Mouse (Mus musculus) heart, embryonic 13.5 days (tissue): Measurements from ENCODE around the gene Phxr2. TPM values are rescaled to one million over a fixed set of nuclear protein-coding genes. Genes with fewer than 3 reads are reported as not detected.
"Not testable (repeated sequence)": the region's sequence is repeated elsewhere in the genome, so short reads cannot be mapped to it uniquely, and the experiment has no call there.

Source experiments
- ATAC-seq: fragments of 200-750 bp; cut with Nextera tagmentation; 2 replicates; pipeline ENCODE4 v1.8.0; 2017; ENCODE audit warnings: moderate TSS enrichment; ENCODE audit not compliant: insufficient number of reproducible peaks, low FRiP score, low TSS enrichment; ENCODE audit errors: extremely low read depth
- H3K27ac ChIP-seq: fragments of 300-500 bp; sonication (generic); replicated peaks from 2 replicates; pipeline ENCODE4 v1.5.1; 2015; ENCODE audit warnings: moderate library complexity, mild to moderate bottlenecking, inconsistent platforms
- H3K27me3 ChIP-seq: fragments of 300-500 bp; sonication (generic); replicated peaks from 2 replicates; pipeline ENCODE4 v1.6.1; 2015; ENCODE audit warnings: mild to moderate bottlenecking, inconsistent platforms
- H3K36me3 ChIP-seq: fragments of 300-500 bp; sonication (generic); 2 replicates; pipeline ENCODE4 v1.6.1; 2015; ENCODE audit warnings: mild to moderate bottlenecking, inconsistent platforms
- H3K4me1 ChIP-seq: fragments of 300-500 bp; sonication (generic); 2 replicates; pipeline ENCODE4 v1.6.1; 2015; ENCODE audit warnings: inconsistent platforms
- H3K4me2 ChIP-seq: fragments of 300-500 bp; sonication (generic); 2 replicates; pipeline ENCODE4 v1.6.1; 2015; ENCODE audit warnings: inconsistent platforms, mild to moderate bottlenecking, moderate library complexity
- H3K4me3 ChIP-seq: fragments of 300-500 bp; sonication (generic); 2 replicates; pipeline ENCODE4 v1.5.1; 2015; ENCODE audit warnings: moderate library complexity, mild to moderate bottlenecking, inconsistent platforms
- H3K9ac ChIP-seq: fragments of 300-500 bp; sonication (generic); 2 replicates; pipeline ENCODE4 v1.6.1; 2015; ENCODE audit warnings: inconsistent platforms, mild to moderate bottlenecking, moderate library complexity
- H3K9me3 ChIP-seq: fragments of 300-500 bp; sonication (generic); 2 replicates; pipeline ENCODE4 v1.6.1; 2016; ENCODE audit warnings: inconsistent platforms
- WGBS: fragments of 180-500 bp; shearing (Covaris S2); methylation state at CpG from one replicate; pipeline ENCODE4 v1.1.7; 2015; ENCODE audit warnings: mixed read lengths; 5-methylcytosine and 5-hydroxymethylcytosine counted together
- polyA plus RNA-seq: library from polyadenylated mRNA; unstranded; fragments of >200 nt; fragmentation: Nextera tagmentation; extraction: Ambion mirVana; gene quantifications from 2 replicates; pipeline ENCODE4 v1.2.1, GENCODE M21; 2015

Gene Phxr2
- polyA plus RNA-seq, 1 experiment from 2014 or later: not detected

DNA sequence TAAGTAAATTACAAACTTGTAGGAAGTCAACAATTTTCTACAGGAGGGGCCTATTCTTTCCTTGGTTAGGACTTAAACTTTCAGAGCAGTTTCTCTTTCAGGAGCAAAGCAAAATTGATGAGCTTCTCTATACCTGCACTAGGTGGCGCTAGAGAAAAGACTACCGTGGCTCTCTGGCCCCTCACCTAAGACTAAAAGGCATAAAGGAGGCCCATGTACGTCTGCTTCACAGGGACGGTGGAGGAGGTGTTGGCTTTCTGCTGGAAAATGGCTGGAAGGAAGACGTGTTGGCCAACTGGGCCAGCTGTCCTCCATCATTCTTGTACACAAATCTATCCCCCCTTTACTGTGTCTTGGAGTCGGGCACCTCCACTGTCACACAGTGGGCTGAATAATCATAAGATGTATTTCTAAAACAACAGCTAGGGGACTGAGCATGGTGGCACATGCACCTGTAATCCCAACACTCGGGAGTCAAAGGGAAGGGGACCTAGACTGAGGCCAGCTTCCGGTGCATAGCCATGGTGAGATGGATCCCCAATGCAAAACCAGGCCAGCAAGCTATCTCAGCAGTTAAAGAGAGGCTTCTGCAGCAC, 36.0 kb upstream of the Phxr2 start:
- peaks cover 12% of the 10 kb centered on the region for H3K4me1 ChIP-seq
- no peaks in the 10 kb centered on the region for H3K27me3 ChIP-seq
- H3K9me3 ChIP-seq: no peaks in the 10 kb centered on the region
- H3K27ac ChIP-seq: no peak overlapping the region
- H3K4me2 ChIP-seq: no peak overlapping the region
- no peak for ATAC-seq
- peaks cover 11% of the 10 kb centered on the region for H3K36me3 ChIP-seq
- no peak overlapping the region for H3K9ac ChIP-seq
- 35% methylated on average over 8 of the region's 8 CpGs for WGBS
- H3K4me3 ChIP-seq: no peak overlapping the region

GRCm38 (mm10) chr10:99157697-99158096, 31.6 kb upstream of the Phxr2 start:
- H3K4me2 ChIP-seq, H3K9ac ChIP-seq, ATAC-seq, H3K4me1 ChIP-seq, H3K27ac ChIP-seq, H3K9me3 ChIP-seq, H3K4me3 ChIP-seq, H3K27me3 ChIP-seq: not testable (repeated sequence)
- H3K36me3 ChIP-seq: peaks cover 21% of the 10 kb centered on the region
- WGBS: 86% methylated on average over 10 of the region's 10 CpGs

DNA sequence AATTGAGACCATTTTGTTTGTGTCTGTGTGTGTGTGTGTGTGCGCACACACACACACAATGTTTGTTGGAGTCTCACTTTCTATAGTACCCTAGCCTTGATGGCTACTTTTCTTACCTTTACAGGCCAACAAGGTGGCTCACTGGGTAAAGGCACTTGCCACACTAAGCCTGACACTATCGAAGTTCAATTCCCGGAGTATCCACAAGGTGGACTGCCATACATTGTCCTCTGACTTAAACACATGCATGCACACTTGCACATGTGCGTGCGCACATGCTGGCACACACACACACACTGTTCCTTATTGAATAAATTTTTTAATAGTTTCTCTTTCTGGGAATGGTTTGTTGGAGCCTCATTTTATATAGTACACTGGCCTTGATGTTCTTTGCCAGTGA, 30.7 kb upstream of the Phxr2 start:
- Histone ChIP-seq H3K9ac (no peak overlapping the region), H3K27ac (no peak overlapping the region), H3K4me3 (no peak overlapping the region), H3K9me3 (no peaks in the 10 kb centered on the region), H3K4me2 (no peak overlapping the region), H3K36me3 (peaks cover 21% of the 10 kb centered on the region), H3K27me3 (no peaks in the 10 kb centered on the region), H3K4me1 (no peaks in the 10 kb centered on the region)
- ATAC-seq: no peak
- WGBS: 92% methylated on average over 5 of the region's 5 CpGs

GRCm38 (mm10) chr10:99154635-99155034, 28.5 kb upstream of the Phxr2 start:
- no peaks in the 10 kb centered on the region for H3K27me3 ChIP-seq
- no peak overlapping the region for H3K27ac ChIP-seq
- peaks cover 15% of the 10 kb centered on the region for H3K36me3 ChIP-seq
- no peak overlapping the region for H3K4me2 ChIP-seq
- ATAC-seq: no peak
- H3K9ac ChIP-seq: no peak overlapping the region
- WGBS: 82% methylated on average over 8 of the region's 8 CpGs
- H3K4me1 ChIP-seq: peaks cover 6% of the 10 kb centered on the region; the same call in 1 of the 2 replicates
- no peaks in the 10 kb centered on the region for H3K9me3 ChIP-seq
- no peak overlapping the region for H3K4me3 ChIP-seq

DNA sequence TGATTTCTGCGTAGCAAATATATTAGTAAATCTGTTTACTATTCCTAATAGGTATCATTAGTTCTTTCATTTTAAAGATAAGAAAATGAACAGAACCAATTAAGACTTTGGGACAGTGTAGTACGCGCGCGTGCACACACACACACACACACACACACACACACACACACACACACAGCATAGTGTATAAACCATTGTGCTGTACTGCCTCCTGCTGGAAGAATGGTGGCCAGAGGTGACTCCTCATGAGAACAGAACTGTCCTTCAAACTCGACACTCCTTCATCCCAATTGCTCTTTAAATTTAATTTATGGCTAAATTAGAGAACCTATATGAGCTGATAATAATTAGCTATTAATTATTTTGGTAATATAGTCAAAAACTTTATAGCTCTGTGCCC, 25.9 kb upstream of the Phxr2 start:
- no peak for ATAC-seq
- 90% methylated on average over 6 of the region's 6 CpGs for WGBS
- H3K27me3 ChIP-seq: no peaks in the 10 kb centered on the region

DNA sequence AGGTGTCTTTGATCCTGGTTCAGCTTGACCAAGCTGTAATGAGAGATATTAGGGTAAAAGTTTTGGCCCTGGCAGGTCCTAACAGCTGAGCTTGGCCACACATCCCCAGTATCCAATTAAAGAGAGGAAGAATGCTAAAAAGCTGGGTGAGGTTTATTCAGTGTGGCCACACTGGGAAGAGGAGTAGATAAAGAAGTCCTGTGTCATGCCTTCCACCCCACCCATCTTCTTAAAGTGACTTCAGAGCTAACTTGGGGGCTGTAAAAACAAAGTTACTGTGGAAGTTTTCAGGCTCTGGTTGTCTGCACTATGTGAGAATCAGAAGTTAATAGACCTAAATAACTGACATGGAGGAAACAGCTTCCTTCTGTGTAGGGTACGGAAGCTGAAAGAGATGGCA, 25.5 kb upstream of the Phxr2 start:
- Histone ChIP-seq H3K9ac (no peak overlapping the region), H3K36me3 (peaks cover 5% of the 10 kb centered on the region; the same call in 1 of the 2 replicates), H3K9me3 (no peaks in the 10 kb centered on the region), H3K4me1 (peaks cover 6% of the 10 kb centered on the region; the same call in 1 of the 2 replicates), H3K4me3 (no peak overlapping the region), H3K4me2 (no peak overlapping the region), H3K27me3 (no peaks in the 10 kb centered on the region), H3K27ac (no peak overlapping the region)
- WGBS: 89% methylated on average over 1 of the region's 1 CpGs
- no peak for ATAC-seq

More for the DNA sequence above, 25.9 kb upstream of the Phxr2 start:
- H3K9ac ChIP-seq: no peak overlapping the region
- peaks cover 6% of the 10 kb centered on the region; the same call in 1 of the 2 replicates for H3K4me1 ChIP-seq
- H3K9me3 ChIP-seq: no peaks in the 10 kb centered on the region
- no peak overlapping the region for H3K4me2 ChIP-seq
- H3K36me3 ChIP-seq: peaks cover 10% of the 10 kb centered on the region; the same call in 1 of the 2 replicates
- no peak overlapping the region for H3K27ac ChIP-seq
- H3K4me3 ChIP-seq: no peak overlapping the region

DNA sequence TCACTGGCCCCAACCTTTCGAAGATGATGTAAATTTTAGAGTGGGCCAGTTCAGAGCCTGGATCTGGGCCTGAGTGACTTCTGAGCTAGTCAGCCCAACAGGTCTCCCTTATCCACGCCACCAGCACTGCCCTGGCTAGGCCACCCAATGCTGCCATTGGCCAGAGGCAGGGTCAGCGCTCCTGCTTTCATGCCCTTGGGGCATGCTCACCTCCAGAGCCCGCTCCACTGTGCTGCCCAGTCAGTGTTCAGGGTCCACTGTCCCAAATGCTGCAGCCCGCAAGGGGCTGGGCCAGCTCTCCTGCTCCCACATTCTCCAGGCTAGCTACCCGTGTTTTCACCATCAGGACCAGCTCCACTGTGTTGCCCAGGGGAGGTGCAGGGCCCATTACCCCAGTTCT, 23.9 kb upstream of the Phxr2 start:
- Histone ChIP-seq H3K36me3 (0 out of 2 replicates have a peak, but pooled peaks cover 5% of the 10 kb centered on the region), H3K4me1 (peaks cover 6% of the 10 kb centered on the region; the same call in 1 of the 2 replicates), H3K27me3 (no peaks in the 10 kb centered on the region), H3K27ac (no peak overlapping the region), H3K9ac (no peak overlapping the region), H3K4me2 (no peak overlapping the region), H3K4me3 (no peak overlapping the region), H3K9me3 (no peaks in the 10 kb centered on the region)
- no peak for ATAC-seq
- WGBS: 86% methylated on average over 6 of the region's 6 CpGs

DNA sequence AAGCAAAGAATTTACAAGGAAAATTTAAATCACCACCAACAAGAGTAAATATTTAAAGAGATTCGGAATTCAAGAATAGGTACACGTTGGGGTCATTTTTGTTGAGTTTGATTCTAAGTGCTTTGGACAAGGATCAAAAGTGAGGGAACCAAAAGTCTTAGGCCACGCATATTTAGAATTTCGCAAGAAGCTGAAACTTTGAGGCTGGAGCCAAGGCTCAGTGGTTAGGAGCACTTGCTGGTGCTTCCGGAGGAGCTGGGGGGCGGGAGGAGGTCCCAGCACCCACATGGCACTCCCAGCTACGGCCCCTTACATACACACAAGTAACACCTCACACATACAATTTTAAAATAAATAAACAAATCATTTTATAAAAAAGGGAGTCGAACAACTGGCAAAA, 20.5 kb upstream of the Phxr2 start:
- no peaks in the 10 kb centered on the region for H3K27me3 ChIP-seq
- ATAC-seq: no peak
- no peak overlapping the region for H3K9ac ChIP-seq
- no peak overlapping the region for H3K27ac ChIP-seq
- H3K4me1 ChIP-seq: peaks cover 6% of the 10 kb centered on the region; the same call in 1 of the 2 replicates
- H3K4me2 ChIP-seq: no peak overlapping the region
- no peaks in the 10 kb centered on the region for H3K9me3 ChIP-seq
- no peaks in the 10 kb centered on the region for H3K36me3 ChIP-seq
- WGBS: 87% methylated on average over 8 of the region's 8 CpGs
- H3K4me3 ChIP-seq: no peak overlapping the region

DNA sequence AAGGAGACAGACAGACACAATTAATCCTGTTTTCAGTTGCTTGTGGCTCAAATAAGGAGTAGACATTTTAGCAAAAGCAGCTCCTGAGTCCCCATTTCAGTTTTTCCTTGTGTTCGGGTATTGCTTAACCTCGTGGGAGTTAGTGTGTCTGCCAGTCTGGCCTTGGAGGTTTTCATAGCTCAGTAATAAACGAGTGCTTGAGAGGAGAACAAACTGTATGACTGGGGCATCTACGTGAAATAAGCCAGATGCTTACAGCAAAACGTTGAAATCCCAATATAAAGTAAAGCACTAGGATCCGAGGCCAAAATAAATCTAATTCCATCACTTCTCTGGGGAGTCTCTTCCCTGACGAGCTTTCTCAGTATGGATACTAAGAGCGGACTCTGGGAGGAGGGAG, 19.5 kb upstream of the Phxr2 start:
- 70% methylated on average over 8 of the region's 8 CpGs for WGBS
- Histone ChIP-seq H3K27ac (no peak overlapping the region), H3K4me2 (no peak overlapping the region), H3K4me1 (no peaks in the 10 kb centered on the region), H3K36me3 (no peaks in the 10 kb centered on the region), H3K9ac (no peak overlapping the region), H3K4me3 (no peak overlapping the region), H3K9me3 (no peaks in the 10 kb centered on the region), H3K27me3 (no peaks in the 10 kb centered on the region)
- ATAC-seq: no peak

- H3K4me3 ChIP-seq: no peak overlapping the region
- no peak overlapping the region for H3K27ac ChIP-seq
- no peak overlapping the region for H3K4me2 ChIP-seq
- H3K27me3 ChIP-seq: no peaks in the 10 kb centered on the region
- ATAC-seq: no peak
- H3K9ac ChIP-seq: no peak overlapping the region
- peaks cover 7% of the 10 kb centered on the region; the same call in 1 of the 2 replicates for H3K4me1 ChIP-seq
- H3K9me3 ChIP-seq: no peaks in the 10 kb centered on the region
- H3K36me3 ChIP-seq: peaks cover 19% of the 10 kb centered on the region; the same call in 1 of the 2 replicates
- WGBS: 58% methylated on average over 5 of the region's 5 CpGs
These were observed 10.2 kb upstream of the Phxr2 start for GRCm38 (mm10) chr10:99136337-99136736.

DNA sequence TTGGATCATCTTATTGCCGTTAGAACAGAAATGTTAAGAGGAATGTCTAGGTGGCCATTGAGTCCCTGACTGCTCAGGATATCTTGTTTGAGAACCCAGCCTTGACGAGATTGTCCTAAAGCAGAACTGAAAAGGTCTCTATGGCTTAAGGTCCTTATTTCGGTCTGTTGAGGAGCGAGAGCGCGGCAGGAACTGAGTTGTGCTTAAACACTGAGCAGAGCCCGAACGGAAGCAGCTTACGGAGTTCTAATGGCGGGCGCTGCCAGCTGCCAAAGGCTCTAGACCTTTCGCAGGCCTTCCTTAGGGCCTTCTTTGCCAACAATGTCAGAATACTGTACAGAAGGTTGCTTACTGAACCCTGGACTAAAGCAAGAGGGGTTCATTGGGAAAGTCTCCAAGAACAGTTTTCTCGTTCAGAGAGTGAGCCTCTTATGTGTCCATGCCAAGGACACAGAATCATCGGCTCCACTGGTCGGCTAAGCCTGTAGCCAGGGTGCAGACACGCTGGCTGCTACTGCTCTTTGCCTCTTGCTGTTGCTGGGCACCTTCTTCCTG, 7.3 kb upstream of the Phxr2 start:
- no peak overlapping the region for H3K9ac ChIP-seq
- H3K27me3 ChIP-seq: no peaks in the 10 kb centered on the region
- ATAC-seq: no peak
- no peak overlapping the region for H3K4me3 ChIP-seq
- H3K4me1 ChIP-seq: peaks cover 17% of the 10 kb centered on the region
- H3K9me3 ChIP-seq: no peaks in the 10 kb centered on the region
- peaks cover 16% of the 10 kb centered on the region; the same call in 1 of the 2 replicates for H3K36me3 ChIP-seq
- 93% methylated on average over 16 of the region's 16 CpGs for WGBS
- no peak overlapping the region for H3K4me2 ChIP-seq
- no peak overlapping the region for H3K27ac ChIP-seq
